Mouse (Mus musculus): ENCODE results near the gene Tfdp2. TPM values are rescaled to one million over a fixed set of nuclear protein-coding genes. Genes with fewer than 3 reads are reported as not detected.
"Not testable (repeated sequence)": the region's sequence is repeated elsewhere in the genome, so short reads cannot be mapped to it uniquely, and the experiment has no call there.

Gene Tfdp2
- polyA plus RNA-seq, 1 experiment from 2014 or later, result 106 TPM

- H3K36me3 ChIP-seq (ENCODE audit: control insufficient read depth, insufficient read depth), result peaks cover 10% of the 10 kb centered on the region; the same call in 1 of the 2 replicates
- no peak overlapping the region for H3K9ac ChIP-seq (ENCODE audit: low read depth, low read length)
- no peak overlapping the region for H3K27ac ChIP-seq (ENCODE audit: low read length)
- H3K4me2 ChIP-seq (ENCODE audit: low read depth, low read length), result no peak overlapping the region
- H3K4me1 ChIP-seq (ENCODE audit: control insufficient read depth, low read depth, low read length), result no peaks in the 10 kb centered on the region
- H3K27me3 ChIP-seq (ENCODE audit: control insufficient read depth, insufficient read depth, low read depth, low read length), result no peaks in the 10 kb centered on the region
- no peaks in the 10 kb centered on the region for H3K9me3 ChIP-seq (replicated peaks; ENCODE audit: control insufficient read depth, low read length)
- WGBS (ENCODE audit: insufficient replicate concordance), result 84% methylated on average over 5 of the region's 5 CpGs
- no peak overlapping the region for H3K4me3 ChIP-seq (ENCODE audit: low read depth, low read length)
- no peak; the same call in 1 of the 2 replicates for ATAC-seq (ENCODE audit: low read depth)
Observed at GRCm38 (mm10) chr9:96331146-96331545, 135.1 kb downstream of the Tfdp2 start.

DNA sequence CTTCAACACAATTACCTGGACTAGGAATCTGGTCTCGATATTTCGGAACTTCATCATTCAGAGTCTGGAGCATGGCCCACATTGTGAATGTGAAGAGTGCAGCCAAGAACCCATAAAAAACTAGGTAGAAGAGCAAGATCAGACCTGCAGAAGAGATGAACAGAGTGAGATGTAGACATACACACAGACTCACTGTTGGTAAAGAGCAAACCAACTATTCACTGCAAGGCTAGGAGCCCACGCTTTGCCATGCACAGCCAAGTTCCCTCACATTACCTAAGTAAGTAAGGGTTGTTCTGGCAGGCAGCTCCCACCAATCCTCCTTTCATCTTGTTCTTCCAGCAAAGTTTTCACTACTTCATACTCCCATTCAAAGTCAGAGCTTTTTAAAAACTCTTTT, 149.7 kb downstream of the Tfdp2 start:
- Histone ChIP-seq H3K4me2 (ENCODE audit: low read depth, low read length) (no peak overlapping the region), H3K9ac (ENCODE audit: low read depth, low read length) (no peak overlapping the region), H3K36me3 (ENCODE audit: control insufficient read depth, insufficient read depth) (peaks cover 4% of the 10 kb centered on the region; the same call in 1 of the 2 replicates), H3K27me3 (ENCODE audit: control insufficient read depth, insufficient read depth, low read depth, low read length) (no peaks in the 10 kb centered on the region), H3K4me3 (ENCODE audit: low read depth, low read length) (no peak overlapping the region), H3K27ac (ENCODE audit: low read length) (no peak overlapping the region), H3K9me3 (replicated peaks; ENCODE audit: control insufficient read depth, low read length) (no peaks in the 10 kb centered on the region), H3K4me1 (ENCODE audit: control insufficient read depth, low read depth, low read length) (no peaks in the 10 kb centered on the region; the same call in none of the 2 replicates)
- WGBS (ENCODE audit: insufficient replicate concordance), result 89% methylated on average over 3 of the region's 3 CpGs
- ATAC-seq (ENCODE audit: low read depth), result no peak

GRCm38 (mm10) chr9:96348885-96349284, 152.8 kb downstream of the Tfdp2 start:
- no peak overlapping the region for H3K9ac ChIP-seq (ENCODE audit: low read depth, low read length)
- peaks cover 6% of the 10 kb centered on the region for H3K4me1 ChIP-seq (ENCODE audit: control insufficient read depth, low read depth, low read length)
- H3K4me2 ChIP-seq (ENCODE audit: low read depth, low read length), result no peak overlapping the region
- peaks cover 3% of the 10 kb centered on the region; the same call in 1 of the 2 replicates for H3K36me3 ChIP-seq (ENCODE audit: control insufficient read depth, insufficient read depth)
- H3K27me3 ChIP-seq (ENCODE audit: control insufficient read depth, insufficient read depth, low read depth, low read length), result no peaks in the 10 kb centered on the region
- whole genome bisulfite sequencing (ENCODE audit: insufficient replicate concordance), result 74% methylated on average over 5 of the region's 5 CpGs
- H3K9me3 ChIP-seq (replicated peaks; ENCODE audit: control insufficient read depth, low read length), result no peaks in the 10 kb centered on the region
- no peak overlapping the region for H3K27ac ChIP-seq (ENCODE audit: low read length)
- H3K4me3 ChIP-seq (ENCODE audit: low read depth, low read length), result no peak overlapping the region
- no peak for ATAC-seq (ENCODE audit: low read depth)

DNA sequence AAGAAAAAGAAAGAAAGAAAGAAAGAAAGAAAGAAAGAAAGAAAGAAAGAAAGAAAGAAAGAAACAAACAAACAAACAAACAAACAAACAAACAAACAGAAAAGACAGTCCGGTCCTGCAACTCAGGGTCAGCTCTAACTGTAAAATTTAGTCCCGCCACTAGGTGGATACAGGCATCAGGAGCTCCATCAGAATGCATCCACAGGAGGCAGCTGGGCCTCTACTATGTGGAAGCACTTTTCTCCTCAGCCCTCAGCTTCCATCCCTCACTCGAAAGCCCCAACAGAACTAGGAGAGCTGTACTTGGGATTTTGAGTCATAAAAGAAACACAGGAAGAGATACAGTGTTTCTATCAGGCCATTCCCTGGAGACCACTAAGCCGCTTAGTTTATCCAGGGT, 153.9 kb downstream of the Tfdp2 start:
- Histone ChIP-seq H3K27ac (ENCODE audit: low read length) (no peak overlapping the region), H3K27me3 (ENCODE audit: control insufficient read depth, insufficient read depth, low read depth, low read length) (no peaks in the 10 kb centered on the region), H3K4me1 (ENCODE audit: control insufficient read depth, low read depth, low read length) (peaks cover 9% of the 10 kb centered on the region), H3K4me3 (ENCODE audit: low read depth, low read length) (no peak overlapping the region), H3K9me3 (replicated peaks; ENCODE audit: control insufficient read depth, low read length) (no peaks in the 10 kb centered on the region), H3K36me3 (ENCODE audit: control insufficient read depth, insufficient read depth) (no peaks in the 10 kb centered on the region), H3K4me2 (ENCODE audit: low read depth, low read length) (no peak overlapping the region), H3K9ac (ENCODE audit: low read depth, low read length) (no peak overlapping the region)
- no peak for ATAC-seq (ENCODE audit: low read depth)
- WGBS (ENCODE audit: insufficient replicate concordance), result 40% methylated on average over 4 of the region's 4 CpGs

- H3K4me1 ChIP-seq (ENCODE audit: control insufficient read depth, low read depth, low read length), result peaks cover 9% of the 10 kb centered on the region
- H3K27me3 ChIP-seq (ENCODE audit: control insufficient read depth, insufficient read depth, low read depth, low read length), result no peaks in the 10 kb centered on the region
- no peak overlapping the region for H3K4me3 ChIP-seq (ENCODE audit: low read depth, low read length)
- no peak overlapping the region for H3K9ac ChIP-seq (ENCODE audit: low read depth, low read length)
- H3K4me2 ChIP-seq (ENCODE audit: low read depth, low read length), result no peak overlapping the region
- no peaks in the 10 kb centered on the region for H3K9me3 ChIP-seq (replicated peaks; ENCODE audit: control insufficient read depth, low read length)
- no peaks in the 10 kb centered on the region for H3K36me3 ChIP-seq (ENCODE audit: control insufficient read depth, insufficient read depth)
- no peak overlapping the region for H3K27ac ChIP-seq (ENCODE audit: low read length)
- ATAC-seq (ENCODE audit: low read depth), result no peak
- WGBS (ENCODE audit: insufficient replicate concordance), result 42% methylated on average over 3 of the region's 3 CpGs
Observed at GRCm38 (mm10) chr9:96350476-96350875, 154.4 kb downstream of the Tfdp2 start.

- H3K9me3 ChIP-seq (replicated peaks; ENCODE audit: control insufficient read depth, low read length); H3K27me3 ChIP-seq (ENCODE audit: control insufficient read depth, insufficient read depth, low read depth, low read length); H3K4me2 ChIP-seq (ENCODE audit: low read depth, low read length); H3K4me1 ChIP-seq (ENCODE audit: control insufficient read depth, low read depth, low read length); H3K27ac ChIP-seq (ENCODE audit: low read length); ATAC-seq (ENCODE audit: low read depth); H3K36me3 ChIP-seq (ENCODE audit: control insufficient read depth, insufficient read depth); H3K4me3 ChIP-seq (ENCODE audit: low read depth, low read length); H3K9ac ChIP-seq (ENCODE audit: low read depth, low read length): not testable (repeated sequence)
- 81% methylated on average over 6 of the region's 6 CpGs for WGBS (ENCODE audit: insufficient replicate concordance)
Observed at GRCm38 (mm10) chr9:96351771-96352170, 155.7 kb downstream of the Tfdp2 start.

DNA sequence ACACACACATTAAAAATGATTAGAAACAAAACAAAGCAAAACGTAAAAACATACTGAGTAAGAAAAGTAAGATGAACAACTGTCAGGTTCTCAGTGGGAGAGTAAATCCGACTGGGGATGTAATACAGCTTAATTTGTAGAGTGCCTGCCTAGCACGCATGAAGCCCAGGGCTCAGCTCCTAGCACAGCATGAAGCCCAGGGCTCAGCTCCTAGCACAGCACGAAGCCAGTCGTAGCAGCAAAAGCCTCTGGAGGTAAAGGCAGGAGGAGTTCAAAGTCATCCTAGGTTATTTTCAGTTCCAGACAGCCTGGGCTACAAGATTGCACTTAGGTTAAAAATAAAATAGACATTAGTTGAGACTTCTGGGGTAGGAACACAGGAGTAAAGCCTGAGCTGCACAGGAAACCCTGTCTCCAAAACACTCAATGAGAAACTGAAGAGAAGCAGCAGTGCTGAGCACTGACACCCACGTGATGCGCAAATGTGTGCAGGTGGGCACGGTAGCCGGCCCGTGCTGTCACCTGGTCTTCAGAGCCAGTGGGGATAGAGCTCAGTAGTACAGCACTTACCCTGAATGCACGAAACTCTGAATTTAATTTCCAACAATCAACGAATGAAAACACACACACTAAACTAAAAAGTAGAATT, 157.2 kb downstream of the Tfdp2 start:
- H3K4me3 ChIP-seq (ENCODE audit: low read depth, low read length), result no peak overlapping the region
- H3K36me3 ChIP-seq (ENCODE audit: control insufficient read depth, insufficient read depth), result no peaks in the 10 kb centered on the region
- H3K9me3 ChIP-seq (replicated peaks; ENCODE audit: control insufficient read depth, low read length), result no peaks in the 10 kb centered on the region
- H3K27ac ChIP-seq (ENCODE audit: low read length), result no peak overlapping the region
- peaks cover 9% of the 10 kb centered on the region for H3K4me1 ChIP-seq (ENCODE audit: control insufficient read depth, low read depth, low read length)
- no peak for ATAC-seq (ENCODE audit: low read depth)
- 80% methylated on average over 12 of the region's 12 CpGs for WGBS (ENCODE audit: insufficient replicate concordance)
- no peak overlapping the region for H3K9ac ChIP-seq (ENCODE audit: low read depth, low read length)
- H3K4me2 ChIP-seq (ENCODE audit: low read depth, low read length), result no peak overlapping the region
- no peaks in the 10 kb centered on the region for H3K27me3 ChIP-seq (ENCODE audit: control insufficient read depth, insufficient read depth, low read depth, low read length)

GRCm38 (mm10) chr9:96353799-96354198, 157.7 kb downstream of the Tfdp2 start:
- no peak overlapping the region for H3K27ac ChIP-seq (ENCODE audit: low read length)
- peak; percentile 77 for ATAC-seq (ENCODE audit: low read depth)
- WGBS (ENCODE audit: insufficient replicate concordance), result 25% methylated on average over 8 of the region's 8 CpGs

DNA sequence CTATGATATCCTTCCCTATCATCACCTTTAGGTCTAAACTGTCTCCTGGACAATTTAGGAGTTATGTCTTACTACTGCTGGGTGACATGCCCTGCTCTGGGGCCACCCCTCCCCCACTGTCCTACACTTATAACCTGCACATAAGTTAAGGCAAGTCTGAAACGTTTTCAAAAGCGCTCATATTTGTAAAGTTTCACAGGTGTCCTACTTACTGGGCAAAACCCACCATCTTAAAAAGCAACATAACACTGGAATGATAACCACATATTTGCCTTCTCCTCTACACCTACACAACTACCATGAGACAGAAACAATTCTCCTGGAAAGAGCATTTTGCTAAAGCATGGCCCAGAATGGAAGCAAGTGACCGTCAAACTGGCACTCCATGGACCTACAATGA, 164.0 kb downstream of the Tfdp2 start:
- H3K4me1 ChIP-seq (ENCODE audit: control insufficient read depth, low read depth, low read length), result peaks cover 14% of the 10 kb centered on the region
- no peak for ATAC-seq (ENCODE audit: low read depth)
- WGBS (ENCODE audit: insufficient replicate concordance), result 81% methylated on average over 3 of the region's 3 CpGs
- H3K4me2 ChIP-seq (ENCODE audit: low read depth, low read length), result no peak overlapping the region
- H3K27me3 ChIP-seq (ENCODE audit: control insufficient read depth, insufficient read depth, low read depth, low read length), result no peaks in the 10 kb centered on the region
- H3K36me3 ChIP-seq (ENCODE audit: control insufficient read depth, insufficient read depth), result no peaks in the 10 kb centered on the region
- H3K4me3 ChIP-seq (ENCODE audit: low read depth, low read length), result no peak overlapping the region
- no peaks in the 10 kb centered on the region for H3K9me3 ChIP-seq (replicated peaks; ENCODE audit: control insufficient read depth, low read length)
- H3K27ac ChIP-seq (ENCODE audit: low read length), result no peak overlapping the region
- no peak overlapping the region for H3K9ac ChIP-seq (ENCODE audit: low read depth, low read length)

More at GRCm38 (mm10) chr9:96353799-96354198, 157.7 kb downstream of the Tfdp2 start:
- Histone ChIP-seq H3K4me3 (ENCODE audit: low read depth, low read length) (no peak overlapping the region), H3K9ac (ENCODE audit: low read depth, low read length) (no peak overlapping the region), H3K27me3 (ENCODE audit: control insufficient read depth, insufficient read depth, low read depth, low read length) (no peaks in the 10 kb centered on the region), H3K4me2 (ENCODE audit: low read depth, low read length) (0 out of 2 replicates have a peak overlapping the region, but pooled peaks have one; percentile 2), H3K36me3 (ENCODE audit: control insufficient read depth, insufficient read depth) (no peaks in the 10 kb centered on the region), H3K4me1 (ENCODE audit: control insufficient read depth, low read depth, low read length) (peaks cover 9% of the 10 kb centered on the region), H3K9me3 (replicated peaks; ENCODE audit: control insufficient read depth, low read length) (no peaks in the 10 kb centered on the region)
